Mouse (Mus musculus) layer of hippocampus, adult 9-10 months (tissue): ENCODE measurements around the gene Fbxl20.

ENCODE experiments used
- DNase-seq: peaks from one replicate; pipeline ENCODE4 v3.0.0; 2022; ENCODE audit warnings: low spot score

Fbxl20 gene

DNA sequence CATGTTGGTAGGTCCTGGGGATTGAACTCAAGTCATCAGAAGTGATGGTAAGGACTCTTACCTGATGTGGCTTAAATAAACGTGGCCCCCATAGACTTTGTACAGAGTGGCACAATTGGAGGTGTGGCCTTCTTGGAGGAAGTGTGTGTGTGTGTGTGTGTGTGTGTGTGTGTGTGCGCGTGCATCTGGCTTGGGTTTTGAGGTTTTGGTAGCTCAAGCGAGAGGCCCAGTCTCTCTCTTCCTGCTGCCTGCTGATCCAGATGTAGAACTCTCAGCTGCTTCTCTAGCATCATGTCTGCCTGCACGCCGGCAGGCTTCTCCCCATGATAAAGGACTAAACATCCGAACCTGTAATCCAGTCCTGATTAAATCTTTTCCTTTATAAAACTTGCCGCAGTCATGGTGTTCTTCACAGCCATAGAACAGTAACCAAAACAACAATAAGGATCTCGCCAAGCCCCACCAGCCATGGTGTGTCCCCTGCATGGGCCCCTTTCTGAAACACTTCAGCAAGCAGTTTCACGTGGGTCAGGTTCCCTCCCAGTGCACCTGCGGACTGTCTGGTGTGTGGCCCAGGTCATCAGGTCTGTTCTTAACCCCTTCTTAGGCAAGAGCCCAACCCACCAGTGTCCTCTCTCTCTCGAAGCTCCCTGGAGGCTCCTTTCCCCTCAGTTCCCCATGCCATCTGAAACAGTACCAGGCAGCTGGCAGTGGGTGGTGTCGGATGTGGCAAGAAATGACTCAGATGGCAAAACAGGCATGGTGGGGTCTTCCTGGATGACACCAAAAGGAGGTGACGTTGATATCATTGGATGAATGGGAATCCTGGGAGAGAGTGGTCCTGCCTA, 100.3 kb downstream of the Fbxl20 start:
- DNase-seq: no peak

DNA sequence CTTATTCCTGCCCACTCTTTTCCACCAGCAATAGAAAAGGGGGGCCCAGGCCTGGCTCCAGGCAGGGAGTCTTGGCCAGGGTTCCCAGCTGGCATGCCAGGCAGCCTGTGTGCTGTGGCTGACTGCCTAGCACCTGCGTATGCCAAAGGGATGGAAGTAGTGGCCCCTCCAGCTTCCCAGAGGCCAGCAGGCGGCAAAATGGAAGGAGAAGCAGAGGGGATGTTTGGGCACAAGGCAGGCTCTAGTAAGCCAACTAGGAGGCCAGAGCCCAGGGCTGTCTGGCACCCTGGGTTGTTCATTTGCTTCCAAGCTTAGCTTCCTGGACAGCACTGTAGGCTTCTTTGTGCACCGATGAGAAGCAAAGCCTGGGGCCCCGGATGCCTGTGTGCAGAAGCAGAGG, 102.5 kb downstream of the Fbxl20 start:
- no peak for DNase-seq

DNA sequence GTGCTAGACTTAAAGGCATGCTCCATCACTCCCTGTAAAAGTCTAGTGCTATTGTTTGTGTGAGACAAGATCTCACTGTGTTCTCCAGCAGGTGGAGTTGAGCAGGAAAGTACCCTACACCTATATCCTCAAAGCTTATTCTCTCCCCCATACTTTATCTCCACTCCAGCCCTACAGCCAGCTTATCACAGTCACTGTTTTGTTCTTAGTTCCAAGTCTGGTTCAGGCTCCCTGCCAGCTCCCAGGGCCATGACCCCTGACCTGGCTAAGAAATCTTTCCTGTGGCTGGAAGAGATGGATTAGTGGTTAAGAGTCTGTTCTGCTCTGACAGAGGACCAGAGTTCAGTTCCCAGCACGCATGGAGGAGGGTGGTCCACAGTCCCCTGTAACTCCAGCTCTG, 103.7 kb downstream of the Fbxl20 start:
- no peak for DNase-seq

DNA sequence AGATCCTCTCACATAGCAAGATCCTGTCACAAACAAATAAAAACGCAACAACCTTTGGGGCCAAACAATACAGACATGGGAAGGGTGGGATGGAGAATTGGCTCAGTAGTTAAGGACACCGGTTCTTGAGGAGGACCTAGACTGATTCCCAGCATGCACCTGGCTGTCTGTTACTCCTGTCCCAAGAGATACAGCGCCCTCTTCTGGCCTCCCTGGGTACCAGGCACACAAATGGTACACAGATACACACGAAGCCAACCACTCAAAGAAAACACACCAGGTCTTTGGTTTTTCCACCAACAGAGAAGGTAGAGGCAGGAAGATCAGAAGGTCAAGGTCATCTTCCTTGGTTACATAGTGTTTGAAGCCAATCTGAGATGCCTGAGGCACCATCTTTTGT, 104.6 kb downstream of the Fbxl20 start:
- DNase-seq: no peak

DNA sequence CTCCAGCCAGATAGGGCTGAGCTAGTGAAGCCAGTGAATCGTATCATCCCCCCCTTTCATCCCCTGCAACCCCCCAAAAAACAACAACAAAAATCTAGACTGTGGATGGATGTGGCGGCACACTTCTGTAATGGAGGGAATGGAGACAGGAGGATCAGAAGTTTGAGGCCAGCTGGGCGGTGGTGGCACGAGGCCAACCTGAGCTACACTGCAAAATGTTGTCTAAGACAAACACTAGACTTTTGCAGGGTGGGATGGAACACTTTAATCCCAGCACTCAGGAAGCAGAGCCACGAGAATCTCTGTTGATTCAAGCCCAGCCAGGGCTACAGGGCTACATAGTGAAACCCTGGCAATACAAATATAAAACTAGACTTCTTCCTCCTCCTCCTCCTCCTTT, 106.1 kb downstream of the Fbxl20 start:
- no peak for DNase-seq

DNA sequence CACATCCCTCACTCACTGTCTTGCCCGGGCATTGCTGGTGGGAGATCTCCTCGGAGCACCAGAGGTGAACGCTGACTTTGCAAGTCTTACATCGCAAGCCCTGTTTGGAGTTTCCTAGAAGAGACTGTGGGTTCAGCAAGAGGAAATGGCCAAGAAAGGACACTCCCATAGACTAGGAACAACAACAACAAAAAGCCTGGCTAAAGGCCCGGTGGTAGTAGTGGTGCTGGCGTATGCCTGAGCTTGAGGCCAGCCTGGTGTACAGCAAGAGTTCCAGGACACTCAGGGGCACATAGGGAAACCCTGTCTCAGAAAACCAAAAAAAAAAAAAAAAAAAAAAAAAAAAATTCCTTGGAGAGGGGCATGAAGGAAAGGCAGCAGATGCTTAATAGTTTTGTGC, 107.5 kb downstream of the Fbxl20 start:
- no peak for DNase-seq

DNA sequence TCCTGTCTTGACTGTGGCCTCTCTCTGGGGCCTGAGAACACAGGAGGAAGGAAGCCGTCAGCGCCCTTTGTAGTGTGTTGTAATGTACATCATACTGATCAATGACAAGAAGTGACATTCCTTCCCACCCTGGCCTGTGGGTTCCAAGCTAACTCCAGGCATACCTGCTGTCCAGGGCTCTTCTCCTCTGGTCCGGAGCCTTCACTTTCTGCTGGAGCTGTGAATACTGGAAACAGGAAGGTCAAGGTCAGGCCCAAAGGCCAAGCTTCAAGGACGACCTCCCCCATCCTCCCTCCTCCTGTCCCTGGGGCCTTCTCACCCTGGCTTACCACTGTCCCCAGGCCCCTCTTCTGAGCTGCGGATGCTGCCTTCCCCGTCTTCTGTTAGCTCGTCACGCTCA, 109.2 kb downstream of the Fbxl20 start:
- no peak for DNase-seq

DNA sequence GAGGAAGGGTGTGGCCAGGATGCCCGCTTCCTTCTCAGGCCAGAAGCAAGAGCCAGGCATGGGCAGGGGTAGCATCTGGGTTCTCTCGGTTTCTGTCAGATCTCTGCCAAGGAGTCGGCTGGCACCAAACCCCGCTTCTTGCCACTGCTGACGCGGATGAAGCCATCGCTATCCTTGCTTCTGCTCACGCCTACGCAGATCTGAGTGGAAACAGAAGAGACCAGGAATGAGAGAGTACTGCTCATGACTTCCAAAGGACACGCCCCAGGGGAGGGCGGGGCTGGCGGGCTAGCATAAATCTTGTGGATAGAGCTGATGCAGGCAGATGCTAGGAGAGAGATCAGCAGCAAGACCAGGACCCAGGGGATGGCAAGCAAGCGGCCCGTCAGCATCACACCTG, 112.3 kb downstream of the Fbxl20 start:
- DNase-seq: no peak

DNA sequence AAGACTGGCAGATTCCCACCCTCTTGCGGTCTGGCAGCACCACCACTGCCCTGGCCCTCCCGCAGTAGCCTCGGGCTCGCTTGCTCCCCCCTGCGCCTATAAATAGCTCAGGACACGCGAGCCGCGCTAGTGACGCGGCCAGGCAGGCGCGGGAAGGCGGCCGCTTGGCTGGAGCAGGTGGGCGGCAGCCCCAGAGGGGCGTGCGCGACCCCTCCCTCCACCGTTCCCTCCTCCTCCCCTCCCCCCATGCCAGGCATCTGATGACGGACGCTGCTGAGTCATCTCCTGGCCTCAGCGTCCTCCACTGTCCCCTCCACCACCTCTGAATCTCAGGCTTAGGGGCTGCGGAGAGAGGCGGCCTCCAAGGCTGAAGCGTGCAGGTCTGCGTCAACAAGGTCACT, 114.2 kb downstream of the Fbxl20 start:
- no peak for DNase-seq

DNA sequence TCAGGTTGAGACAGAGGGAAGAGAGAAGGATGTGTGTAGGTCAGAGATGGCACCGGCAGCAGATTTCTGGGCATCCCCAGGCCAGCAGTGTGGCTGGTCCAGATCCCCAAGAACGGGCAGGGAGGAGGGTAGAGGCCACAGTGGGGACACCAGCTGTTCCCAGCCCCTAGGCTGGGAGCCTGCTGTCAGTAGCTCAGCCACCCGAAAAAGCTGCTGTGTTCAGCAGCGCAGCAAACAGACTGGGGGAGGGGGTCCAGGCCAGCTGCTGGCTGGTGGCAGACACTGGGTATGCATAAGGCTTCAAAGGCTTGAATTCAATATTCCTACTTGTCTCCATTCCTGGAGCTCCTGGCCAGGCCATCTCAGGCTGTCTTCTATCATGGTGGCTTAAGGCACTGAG, 115.4 kb downstream of the Fbxl20 start:
- DNase-seq: no peak

DNA sequence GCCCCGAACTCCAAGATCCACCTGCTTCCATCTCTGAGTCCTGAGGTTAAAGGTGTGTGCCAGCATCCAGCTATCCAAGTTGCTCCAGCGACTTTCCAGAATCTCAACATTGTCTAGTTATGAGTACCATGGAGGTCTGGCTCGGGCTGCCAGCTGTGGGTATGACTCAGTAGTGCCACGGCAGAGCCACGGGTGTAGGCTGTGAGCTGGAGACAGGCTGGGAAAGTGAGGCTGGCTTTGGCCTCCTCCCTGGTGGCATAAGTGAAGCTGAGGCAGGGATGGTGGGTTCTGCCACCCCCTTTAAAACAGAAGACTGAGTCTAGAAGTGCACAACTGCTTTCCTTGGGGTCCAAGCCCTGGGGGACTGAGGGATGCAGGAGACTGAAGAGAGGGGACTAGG, 116.1 kb downstream of the Fbxl20 start:
- DNase-seq: no peak
